Mouse (Mus musculus): ENCODE measurements around the gene H60b.
A peak's percentile ranks its signal among the peaks of the same experiment; 100 is the strongest.
"Not testable (repeated sequence)": the region's sequence is repeated elsewhere in the genome, so short reads cannot be mapped to it uniquely, and the experiment has no call there.

DNA sequence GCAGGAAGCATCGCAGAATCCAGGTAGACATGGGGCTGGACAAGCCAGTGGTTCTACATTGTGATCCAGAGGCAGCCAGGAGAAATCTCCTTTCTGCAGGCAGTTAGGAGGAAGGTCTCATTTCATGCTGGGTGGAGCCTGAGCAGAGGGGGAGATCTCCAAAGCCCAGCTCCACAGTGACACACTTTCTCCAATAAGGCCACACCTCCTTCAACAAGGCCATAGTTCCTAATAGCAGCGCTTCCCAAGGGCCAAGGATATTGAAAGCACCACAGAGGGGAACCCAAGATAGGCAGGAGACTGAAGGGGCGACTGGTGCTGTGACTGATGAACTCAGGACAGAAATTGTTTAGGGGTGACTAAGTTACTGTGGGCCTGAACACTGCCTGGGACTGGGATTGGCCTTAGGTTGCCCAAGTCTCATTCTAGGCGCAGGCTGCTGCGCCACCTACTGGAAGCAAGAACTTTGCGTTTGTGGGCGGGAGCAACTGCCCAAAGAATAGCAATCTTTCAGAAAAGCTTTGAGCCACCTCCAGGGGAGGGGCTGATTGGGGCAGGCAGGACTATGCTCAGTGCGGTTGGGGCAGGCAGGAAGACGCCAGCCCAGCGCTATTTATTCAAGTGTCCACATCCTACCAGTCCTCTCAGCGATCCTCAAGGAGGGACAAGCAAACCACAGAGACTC lies 53.8 kb downstream of the H60b start:
- TF ChIP-seq EP300 (IDR thresholded peaks at IDR 0.05; ENCODE audit: low read depth): not testable (repeated sequence)
- TF ChIP-seq CTCF (IDR thresholded peaks at IDR 0.05; ENCODE audit: low read depth): peak; percentile 64

All from liver, postnatal 0 days (tissue).